Mouse (Mus musculus) heart, adult 8-10 months (tissue): ENCODE data around the gene Capn7. TPM values are rescaled to one million over a fixed set of nuclear protein-coding genes. Genes with fewer than 3 reads are reported as not detected.
A peak's percentile ranks its signal among the peaks of the same experiment; 100 is the strongest.

Experiments
- DNase-seq: peaks from one replicate; pipeline ENCODE4 v3.0.0; 2022; ENCODE audit warnings: low spot score
- total RNA-seq, 4 experiments: library from RNA; stranded (reverse); gene quantifications; 2 replicates each; pipeline ENCODE4 v1.2.4; 2022

The Capn7 gene
- total RNA-seq, 4 experiments from 2014 or later: 31.5 to 35.4 (median 32.6) TPM

DNA sequence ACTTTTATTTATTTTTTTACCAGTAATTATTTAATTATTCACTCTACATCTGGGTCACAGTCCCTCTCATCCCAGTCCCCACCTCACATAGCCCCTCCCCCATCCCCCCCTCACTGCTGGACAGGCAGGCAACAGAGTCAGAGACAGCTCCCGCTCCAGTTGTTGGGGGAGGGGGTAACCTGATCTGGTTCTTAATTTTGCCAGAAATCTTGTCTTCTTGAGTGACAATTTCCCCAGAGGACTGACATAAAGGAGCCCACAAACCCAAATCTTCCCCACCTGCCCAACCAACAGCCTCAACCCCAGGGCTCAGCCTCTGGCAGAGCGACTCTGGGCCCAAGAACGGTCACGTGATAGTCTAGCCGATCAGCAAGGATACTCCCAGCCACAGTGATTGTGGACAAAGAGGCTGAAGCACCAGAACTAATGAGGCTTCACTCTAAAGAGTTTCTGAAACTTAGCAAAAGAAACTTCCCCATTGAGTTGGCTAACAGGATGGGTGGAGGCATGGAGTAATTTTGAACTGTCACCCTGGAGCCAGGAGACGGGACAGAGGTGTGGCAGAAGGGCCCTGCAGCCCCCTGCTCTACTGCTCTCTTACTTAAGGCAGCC is 77.1 kb downstream of the Capn7 start:
- DNase-seq: no peak

DNA sequence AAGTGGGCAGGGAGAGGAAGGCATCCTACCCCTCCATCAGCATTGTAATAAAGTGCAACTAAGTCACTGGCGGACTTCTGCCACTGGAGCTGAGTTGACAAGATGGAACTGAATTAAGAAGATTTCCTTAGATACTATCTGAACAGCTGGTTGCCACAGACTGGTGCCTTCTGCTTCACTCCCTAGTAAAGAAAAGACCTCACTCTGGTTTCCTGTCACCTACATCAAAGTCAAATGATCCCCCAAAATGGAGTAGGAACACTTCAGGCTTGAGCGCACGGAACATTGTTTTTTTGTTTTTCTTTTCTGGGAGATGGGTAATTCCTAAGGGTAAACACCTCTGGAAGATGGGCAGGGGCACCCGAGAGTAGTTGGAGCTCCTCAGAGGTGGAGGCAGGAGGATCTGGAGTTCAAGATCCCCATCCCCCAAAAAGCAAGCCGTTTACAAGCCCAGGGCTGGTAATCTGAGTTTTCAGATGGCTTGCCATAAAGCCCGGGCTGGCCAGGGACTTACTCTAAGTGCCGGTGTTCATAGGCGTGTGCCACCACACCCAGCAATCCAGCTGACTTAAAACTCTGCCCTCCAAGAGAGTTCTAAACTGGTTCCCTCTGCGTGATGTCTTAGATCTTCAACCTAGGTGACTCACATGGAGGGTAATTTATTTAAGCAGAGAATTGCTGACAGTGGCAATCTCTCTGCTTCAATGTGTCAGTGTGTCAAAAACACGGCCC is 78.0 kb downstream of the Capn7 start:
- no peak for DNase-seq

- peak; percentile 56 for DNase-seq
Measured at GRCm38 (mm10) chr14:31414967-31415376, 78.5 kb downstream of the Capn7 start.

DNA sequence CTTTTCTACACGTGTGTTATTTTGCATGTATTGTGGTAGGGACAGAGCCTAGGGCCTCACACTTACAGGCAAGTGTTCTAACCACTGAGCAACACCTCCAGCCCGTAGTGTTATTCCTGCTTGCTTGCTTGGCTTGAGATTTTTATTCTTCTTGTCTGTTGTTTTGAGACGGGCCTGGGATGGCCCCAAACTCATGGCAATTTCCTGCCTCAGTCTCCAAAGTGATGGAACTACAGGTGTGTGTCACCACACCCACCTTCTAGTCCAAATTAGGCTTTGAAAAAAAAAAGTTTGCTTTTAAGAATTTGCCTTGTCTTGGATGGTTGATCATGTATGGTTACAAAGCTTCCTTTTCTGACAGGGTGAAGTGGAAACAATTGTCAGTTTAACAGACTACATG is 80.0 kb downstream of the Capn7 start:
- DNase-seq: no peak

DNA sequence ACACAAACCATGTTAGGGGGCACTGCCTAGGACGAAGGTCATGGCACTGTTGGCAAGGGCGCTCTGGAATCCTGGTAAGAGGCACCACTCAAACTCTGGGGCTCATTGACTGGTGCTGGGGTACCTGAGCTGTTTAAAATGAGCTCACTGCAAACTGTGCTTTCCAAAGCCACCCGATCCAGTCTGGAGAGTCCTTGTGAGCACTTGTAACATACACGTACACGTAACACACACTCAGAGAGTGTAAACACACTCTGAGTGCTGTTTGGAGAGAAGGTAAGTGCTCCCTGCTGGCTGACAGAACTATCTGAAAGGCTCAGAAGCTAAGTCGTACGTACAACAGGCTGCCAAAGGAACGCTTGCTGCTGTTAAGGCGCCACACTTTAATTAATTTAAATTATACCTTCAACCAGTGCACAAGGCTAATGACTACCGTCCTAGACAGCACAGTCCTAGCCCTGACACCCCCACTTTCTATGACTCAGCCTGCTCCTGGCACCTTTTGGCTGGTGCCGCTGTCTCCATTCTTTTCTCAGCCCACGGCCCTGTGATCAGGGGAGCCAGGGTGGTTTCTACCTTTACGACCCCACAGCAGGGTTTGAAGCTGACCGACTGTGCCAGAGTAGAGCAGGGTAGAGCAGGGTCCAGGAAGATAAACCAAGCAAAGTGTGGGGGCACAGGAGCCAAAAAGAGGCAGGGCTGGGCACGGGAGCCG is 80.6 kb downstream of the Capn7 start:
- DNase-seq: no peak

DNA sequence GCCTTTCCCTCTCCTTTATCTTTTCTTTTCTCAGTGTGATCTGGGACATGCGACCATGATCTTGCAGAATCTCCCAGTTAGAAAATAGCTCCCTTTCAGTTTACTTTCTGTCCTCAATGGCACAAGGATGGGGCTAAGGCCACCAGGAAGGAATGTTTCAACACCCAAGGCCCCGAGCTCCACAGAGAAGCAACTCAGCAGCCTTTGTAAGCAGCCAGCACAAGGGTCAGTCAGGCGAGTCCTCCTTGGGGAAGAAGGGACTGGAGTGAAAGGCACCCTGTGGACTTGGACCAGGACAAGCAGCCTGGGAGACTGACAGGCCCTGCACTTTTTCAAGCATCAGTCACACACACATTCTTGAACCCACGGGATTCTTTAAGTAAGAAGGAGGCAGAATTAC is 82.8 kb downstream of the Capn7 start:
- no peak for DNase-seq

DNA sequence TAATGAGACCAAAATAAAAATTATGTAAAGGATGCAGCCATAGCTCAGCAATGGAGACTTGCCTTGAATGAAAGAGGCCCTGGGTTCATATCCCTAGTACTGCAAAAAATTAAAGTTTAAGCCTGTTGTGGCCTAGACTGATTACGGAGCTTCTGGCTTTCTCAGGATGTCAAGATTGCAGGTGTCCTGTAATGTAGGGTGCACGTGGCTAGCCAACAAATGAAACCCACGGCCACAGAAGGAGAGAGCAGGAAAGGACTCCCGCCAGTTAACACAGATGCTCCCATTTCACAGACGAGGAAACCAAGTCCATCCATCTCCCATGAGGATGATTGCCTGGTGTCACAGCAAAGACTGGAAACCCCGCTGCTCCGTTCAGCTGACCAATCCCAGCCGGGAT is 83.7 kb downstream of the Capn7 start:
- no peak for DNase-seq

GRCm38 (mm10) chr14:31420562-31420961 is 84.1 kb downstream of the Capn7 start:
- DNase-seq: no peak

DNA sequence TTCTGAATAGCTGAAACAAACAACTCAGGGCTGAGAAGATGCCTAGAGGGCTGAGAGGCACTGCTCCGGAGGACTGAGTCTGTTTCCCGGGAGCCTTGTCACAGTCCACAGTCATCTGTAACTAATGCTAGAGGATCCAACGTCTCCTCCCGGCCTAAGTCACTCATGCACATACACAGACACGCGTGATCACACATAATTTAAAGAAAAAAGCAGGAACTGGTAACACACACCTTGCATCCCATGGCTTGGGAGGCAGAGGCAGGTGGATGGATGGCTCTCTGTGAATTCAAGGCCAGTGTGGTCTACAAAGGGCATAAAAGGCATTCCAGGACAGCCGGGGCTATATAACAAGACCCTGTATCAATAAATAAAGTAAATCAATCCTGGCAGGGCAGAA is 84.5 kb downstream of the Capn7 start:
- DNase-seq: no peak

Other genes starting within 250 kb of the Capn7 start
- gene Smim4, start 207.7 kb upstream of the Capn7 start, total RNA-seq: 10 to 100 TPM; 63.7 to 95.7 (median 81.8) TPM
- gene Nt5dc2, start 205.6 kb upstream of the Capn7 start, total RNA-seq: 10 to 100 TPM; 20.2 to 21.7 (median 21.0) TPM
- 10 to 100 TPM; 50.1 to 64.3 (median 57.1) TPM for gene Stab1, start 168.0 kb upstream of the Capn7 start, total RNA-seq
- gene Tnnc1, start 128.3 kb upstream of the Capn7 start, total RNA-seq: 1,000 to 10,000 TPM; 5,856 to 6,611 (median 6,322) TPM
- gene Nisch, start 119.7 kb upstream of the Capn7 start, total RNA-seq: 100 to 1,000 TPM; 129 to 142 (median 131) TPM
- gene Sema3g, start 118.8 kb upstream of the Capn7 start, total RNA-seq: 10 to 100 TPM; 12.3 to 14.2 (median 13.2) TPM
- 1 to 10 TPM; 3.2 to 5.2 (median 4.2) TPM for gene Phf7, start 85.3 kb upstream of the Capn7 start, total RNA-seq
- 10 to 100 TPM; 42.1 to 46.9 (median 43.1) TPM for gene Bap1, start 85.2 kb upstream of the Capn7 start, total RNA-seq
- under 1 TPM in 2 of 4 experiments, not detected in 2; 0.03 to 0.06 TPM for gene Dnah1, start 12.7 kb upstream of the Capn7 start, total RNA-seq
- 10 to 100 TPM; 38.6 to 50.6 (median 50.1) TPM for gene Sh3bp5, start 99.4 kb downstream of the Capn7 start, total RNA-seq
- 10 to 100 TPM; 10.4 to 15.2 (median 11.9) TPM for gene Eaf1, start 157.8 kb downstream of the Capn7 start, total RNA-seq
- gene Mettl6, start 158.4 kb downstream of the Capn7 start, total RNA-seq: 10 to 100 TPM in 3 of 4 experiments, 1 to 10 TPM in 1; 8.2 to 11.8 (median 10.6) TPM